Mouse (Mus musculus): ENCODE results near the gene Pagr1a.

The Pagr1a gene

GRCm38 (mm10) chr7:127020901-127021562 is 3.9 kb upstream of the Pagr1a start, which contains the start of the genes Gm42742 and Prrt2:
Gene Gm42742 (minus strand): TSS chr7:127021097.
Gene Prrt2 (minus strand): TSS chr7:127021211.
- peak in 1 of 2 experiments; percentile 58 for DNase-seq (ENCODE audit: low spot score in 2 of 2)

GRCm38 (mm10) chr7:127020491-127020890 is 3.3 kb upstream of the Pagr1a start:
- no peak for DNase-seq (ENCODE audit: low spot score in 2 of 2)

GRCm38 (mm10) chr7:127020031-127020430 is 2.9 kb upstream of the Pagr1a start:
- no peak for DNase-seq (ENCODE audit: low spot score in 2 of 2)

GRCm38 (mm10) chr7:127019306-127019960 is 2.3 kb upstream of the Pagr1a start:
- no peak for DNase-seq (ENCODE audit: low spot score in 2 of 2)

GRCm38 (mm10) chr7:127018416-127019305 is 1.5 kb upstream of the Pagr1a start:
- DNase-seq (ENCODE audit: low spot score in 2 of 2) = no peak

- DNase-seq (ENCODE audit: low spot score in 2 of 2) = no peak
Observed at GRCm38 (mm10) chr7:127017950-127018345, 796 bp upstream of the Pagr1a start.

GRCm38 (mm10) chr7:127016486-127016938 is 640 bp downstream of the Pagr1a start:
- peak in 1 of 2 experiments; percentile 72 for DNase-seq (ENCODE audit: low spot score in 2 of 2)

- DNase-seq (ENCODE audit: low spot score in 2 of 2) = no peak
Observed at GRCm38 (mm10) chr7:127016481-127016485, 869 bp downstream of the Pagr1a start, which contains the start of gene Pagr1b. Gene Pagr1b (minus strand): TSS chr7:127016484.

- DNase-seq (ENCODE audit: low spot score in 2 of 2) = no peak
Observed at GRCm38 (mm10) chr7:127016081-127016480, 1.1 kb downstream of the Pagr1a start.

GRCm38 (mm10) chr7:127014993-127015392 is 2.2 kb downstream of the Pagr1a start:
- no peak for DNase-seq (ENCODE audit: low spot score in 2 of 2)

- peak; percentile 68 to 70 for DNase-seq (ENCODE audit: low spot score in 2 of 2)
Observed at GRCm38 (mm10) chr7:127014320-127014719, 2.8 kb downstream of the Pagr1a start, which contains the start of gene Mvp. Gene Mvp (minus strand): TSS chr7:127014621.

- DNase-seq (ENCODE audit: low spot score in 2 of 2) = no peak
Observed at GRCm38 (mm10) chr7:127013385-127013784, 3.8 kb downstream of the Pagr1a start.

GRCm38 (mm10) chr7:127012845-127013244 is 4.3 kb downstream of the Pagr1a start:
- DNase-seq (ENCODE audit: low spot score in 2 of 2) = no peak

GRCm38 (mm10) chr7:127012374-127012773 is 4.8 kb downstream of the Pagr1a start:
- DNase-seq (ENCODE audit: low spot score in 2 of 2) = no peak

GRCm38 (mm10) chr7:127011717-127012116 is 5.4 kb downstream of the Pagr1a start:
- DNase-seq (ENCODE audit: low spot score in 2 of 2) = no peak

- no peak for DNase-seq (ENCODE audit: low spot score in 2 of 2)
Observed at GRCm38 (mm10) chr7:127011051-127011450, 6.1 kb downstream of the Pagr1a start.

- DNase-seq (ENCODE audit: low spot score in 2 of 2) = no peak
Observed at GRCm38 (mm10) chr7:127009307-127010085, 7.7 kb downstream of the Pagr1a start.

- peak in 1 of 2 experiments; percentile 63 for DNase-seq (ENCODE audit: low spot score in 2 of 2)
Observed at GRCm38 (mm10) chr7:127008239-127009019, 8.7 kb downstream of the Pagr1a start.

GRCm38 (mm10) chr7:127007313-127008024 is 9.7 kb downstream of the Pagr1a start:
- DNase-seq (ENCODE audit: low spot score in 2 of 2) = no peak

GRCm38 (mm10) chr7:127004122-127004875 is 12.9 kb downstream of the Pagr1a start:
- no peak for DNase-seq (ENCODE audit: low spot score in 2 of 2)
